In genomic region chr6:131421572-131421971, GRCm38 (mm10) we compare ENCODE assay signal across 9 mouse cellular contexts. TPM values are rescaled to one million over a fixed set of nuclear protein-coding genes. Genes with fewer than 3 reads are reported as not detected.
DNase-seq lines count a peak whose midpoint lies in the region; ATAC-seq and TF ChIP-seq lines count a peak whose summit lies in the region.
"Had no signal": no experiment of that assay in that cellular context is flagged by ENCODE, and none has a peak within 500 bp of the region (broad histone marks: within the 10 kb centered on the region; RNA-seq: fewer than 3 reads in every experiment).

No protein-coding gene starts in this region.

- H3K36me3 ChIP-seq in liver, embryonic 13.5 days = no peaks in the 10 kb centered on the region
- no peaks in the 10 kb centered on the region for H3K36me3 ChIP-seq in stomach, postnatal 0 days (ENCODE audit: control insufficient read depth, insufficient read depth, low read length)
- H3K36me3 ChIP-seq: neural tube, embryonic 13.5 days had no signal

- DNase-seq in embryo, embryonic 10 days (ENCODE audit: low spot score) = peak; percentile 21
- DNase-seq in embryo, embryonic 9.5 days (ENCODE audit: extremely low spot score) = no peak
- peak; percentile 9 for DNase-seq in thymus, postnatal 14 days
- DNase-seq in thymus, postnatal 10 days (ENCODE audit: low spot score in 2 of 2) = no peak
- DNase-seq in liver, embryonic 13.5 days = peak; percentile 15
- peak; percentile 60 for DNase-seq in stomach, postnatal 0 days (ENCODE audit: low spot score)
- no peak for DNase-seq in natural killer cell, adult 2 months (ENCODE audit: low spot score in 2 of 2)

- no peak overlapping the region for H3K27ac ChIP-seq in liver, embryonic 13.5 days
- H3K27ac ChIP-seq in stomach, postnatal 0 days (replicated peaks) = no peak overlapping the region
- H3K27ac ChIP-seq: neural tube, embryonic 13.5 days had no signal

- WGBS in liver, embryonic 13.5 days (ENCODE audit: insufficient replicate concordance) = 41% methylated on average over 3 of the region's 3 CpGs
- 57% methylated on average over 3 of the region's 3 CpGs for WGBS in stomach, postnatal 0 days

- peak; percentile 78 for TF ChIP-seq CTCF in stomach, postnatal 0 days (IDR thresholded peaks at IDR 0.05; ENCODE audit: low read depth)

- H3K4me2 ChIP-seq in liver, embryonic 13.5 days = no peak overlapping the region
- no peak overlapping the region for H3K4me2 ChIP-seq in stomach, postnatal 0 days (replicated peaks; ENCODE audit: low read depth)
- H3K4me2 ChIP-seq: neural tube, embryonic 13.5 days had no signal

- no peaks in the 10 kb centered on the region for H3K27me3 ChIP-seq in liver, embryonic 13.5 days
- no peaks in the 10 kb centered on the region for H3K27me3 ChIP-seq in stomach, postnatal 0 days (ENCODE audit: control insufficient read depth, insufficient read depth, low read length)
- H3K27me3 ChIP-seq: neural tube, embryonic 13.5 days had no signal

- TF ChIP-seq EP300 in stomach, postnatal 0 days (optimal IDR thresholded peaks at IDR 0.05) = no peak

- no peak overlapping the region for H3K9ac ChIP-seq in liver, embryonic 13.5 days
- H3K9ac ChIP-seq in stomach, postnatal 0 days (ENCODE audit: low read length) = no peak overlapping the region
- H3K9ac ChIP-seq: neural tube, embryonic 13.5 days had no signal

- no peaks in the 10 kb centered on the region for H3K9me3 ChIP-seq in liver, embryonic 13.5 days (replicated peaks)
- no peaks in the 10 kb centered on the region for H3K9me3 ChIP-seq in stomach, postnatal 0 days (ENCODE audit: control insufficient read depth, low read length)
- H3K9me3 ChIP-seq: neural tube, embryonic 13.5 days had no signal

- H3K4me3 ChIP-seq in liver, embryonic 13.5 days (replicated peaks) = no peak overlapping the region
- no peak overlapping the region for H3K4me3 ChIP-seq in stomach, postnatal 0 days (ENCODE audit: low read depth, low read length)
- H3K4me3 ChIP-seq: neural tube, embryonic 13.5 days had no signal

- H3K4me1 ChIP-seq in liver, embryonic 13.5 days (replicated peaks) = no peaks in the 10 kb centered on the region
- H3K4me1 ChIP-seq in stomach, postnatal 0 days (replicated peaks; ENCODE audit: control insufficient read depth, insufficient read depth) = no peaks in the 10 kb centered on the region
- H3K4me1 ChIP-seq: neural tube, embryonic 13.5 days had no signal

- ATAC-seq in erythroblast, adult 5-6 weeks (replicated peaks; ENCODE audit: low FRiP score, poor library complexity, severe bottlenecking) = peak; percentile 94
- ATAC-seq in liver, embryonic 13.5 days (ENCODE audit: low read depth) = peak; percentile 53; the same call in 1 of the 2 replicates
- 0 out of 2 replicates have a peak, but pooled peaks have one; percentile 32 for ATAC-seq in stomach, postnatal 0 days (ENCODE audit: low FRiP score, low TSS enrichment)

RNA-seq across cellular contexts. Expression of gene Ybx3, which starts 33.3 kb away (rescaled TPM):
- total RNA-seq in erythroblast, adult 5-6 weeks (2015; ENCODE audit: low replicate concordance) = 299 and 322 TPM in 2 replicates
- 366 and 388 TPM in 2 replicates for total RNA-seq in erythroblast, adult 5-6 weeks (2017; ENCODE audit: low replicate concordance)
- 80.6 and 81.3 TPM in 2 replicates for polyA plus RNA-seq in liver, embryonic 13.5 days (2015; fragmentation: Nextera tagmentation; extraction: Ambion mirVana)
- polyA plus RNA-seq in stomach, postnatal 0 days (2015; fragmentation: Nextera tagmentation; extraction: Ambion mirVana) = 67.0 and 93.9 TPM in 2 replicates

Comparison
In these comparisons a context has a peak if more than half of its experiments do, and no peak if none do; other contexts are left out.
1. DNase-seq: peak in embryo, embryonic 10 days (single experiment), thymus, postnatal 14 days (single experiment), liver, embryonic 13.5 days (single experiment) and stomach, postnatal 0 days (single experiment); none in embryo, embryonic 9.5 days (single experiment), thymus, postnatal 10 days (0 of 2) and natural killer cell, adult 2 months (0 of 2).
2. ATAC-seq: peak in every context shown above with its lines; median percentile 94 in erythroblast, adult 5-6 weeks; 53 in liver, embryonic 13.5 days; 32 in stomach, postnatal 0 days.